Mouse (Mus musculus) CH12F3 (cell line): ENCODE results near the gene Ncaph.
"Not testable (repeated sequence)": the region's sequence is repeated elsewhere in the genome, so short reads cannot be mapped to it uniquely, and the experiment has no call there.

ENCODE experiments used
- in situ Hi-C: fragments of 300-500 bp; cut with MboI; formaldehyde crosslinking; loops from 2 replicates; pipeline ENCODE4 v1.14.3; 2020; ENCODE audit warnings: low sequenced_read_pairs

Ncaph gene

GRCm38 (mm10) chr2:127133621-127134461, at the start of gene Ncaph:
TSS of gene Ncaph (minus strand) at chr2:127133954.
- in situ Hi-C loops = no loop called here

- in situ Hi-C loops = no loop called here
Measured at GRCm38 (mm10) chr2:127182598-127183381, 49.0 kb upstream of the Ncaph start.

DNA sequence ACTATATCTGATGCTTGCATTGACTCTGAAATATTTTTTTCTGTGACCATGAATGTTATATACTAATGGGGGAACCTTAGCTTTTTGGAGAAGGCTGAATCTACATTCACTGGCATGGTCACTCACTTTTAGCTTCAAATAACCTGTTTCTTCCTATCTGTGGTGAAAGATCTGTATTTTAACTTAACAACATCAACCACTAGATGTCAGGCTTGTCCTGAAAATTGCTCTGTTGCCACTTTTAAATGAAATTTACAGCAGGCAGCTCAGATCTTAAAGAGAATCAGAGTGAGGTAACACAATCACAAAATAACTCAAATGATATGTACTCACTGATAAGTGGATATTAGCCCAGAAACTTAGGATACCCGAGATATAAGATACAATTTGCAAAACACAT, 32.5 kb upstream of the Ncaph start:
- in situ Hi-C loops = not testable (repeated sequence)

GRCm38 (mm10) chr2:127165675-127166074, 31.9 kb upstream of the Ncaph start:
- in situ Hi-C loops = no loop called here

DNA sequence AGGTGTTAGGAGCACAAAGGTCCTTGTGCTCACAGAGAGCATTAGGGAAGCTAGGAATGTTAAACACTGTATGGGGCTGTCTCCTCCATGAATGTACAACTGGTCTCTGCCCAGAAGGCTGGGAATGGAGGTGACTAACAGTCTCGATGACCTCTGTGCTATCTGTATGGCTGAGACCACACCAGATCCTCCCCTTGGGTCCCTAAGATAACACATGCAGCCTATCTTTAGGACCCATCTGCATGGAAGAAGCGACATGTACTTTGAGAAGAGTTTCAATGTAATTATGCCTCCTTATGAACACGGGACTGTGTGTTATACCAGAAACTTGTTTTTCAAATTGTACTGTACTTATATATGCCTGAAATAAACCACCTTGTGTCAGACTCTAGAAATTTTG, 11.9 kb upstream of the Ncaph start:
- in situ Hi-C loops = no loop called here

GRCm38 (mm10) chr2:127143158-127144063, 9.7 kb upstream of the Ncaph start, which contains the start of gene Itpripl1:
TSS of gene Itpripl1 (minus strand) at chr2:127143442.
- in situ Hi-C loops = no loop called here

- in situ Hi-C loops = no loop called here
Measured at GRCm38 (mm10) chr2:127142577-127143157, 8.9 kb upstream of the Ncaph start.

GRCm38 (mm10) chr2:127142031-127142430, 8.3 kb upstream of the Ncaph start:
- in situ Hi-C loops = no loop called here

GRCm38 (mm10) chr2:127140011-127140410, 6.3 kb upstream of the Ncaph start:
- in situ Hi-C loops = no loop called here

DNA sequence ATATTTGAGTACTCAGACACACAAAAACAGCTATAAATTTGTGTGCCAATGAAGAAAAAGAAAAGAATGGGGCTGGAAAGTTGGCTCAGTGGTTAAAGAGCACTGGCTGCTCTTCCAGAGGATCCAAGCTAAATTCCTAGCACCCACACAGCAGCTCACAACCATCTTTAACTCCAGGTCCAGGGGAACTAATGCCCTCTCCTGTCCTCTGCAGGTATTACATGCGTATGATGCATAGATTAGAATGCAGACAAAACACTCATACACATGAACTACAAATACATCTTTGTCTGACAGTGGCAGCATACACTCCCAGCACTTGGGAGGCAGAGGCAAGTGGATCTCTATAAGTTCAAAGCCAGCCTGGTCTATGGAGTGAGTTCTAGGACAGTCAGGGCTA, 5.9 kb upstream of the Ncaph start:
- in situ Hi-C loops = no loop called here

GRCm38 (mm10) chr2:127139094-127139493, 5.3 kb upstream of the Ncaph start:
- in situ Hi-C loops = no loop called here

GRCm38 (mm10) chr2:127138449-127138848, 4.7 kb upstream of the Ncaph start:
- in situ Hi-C loops = no loop called here

DNA sequence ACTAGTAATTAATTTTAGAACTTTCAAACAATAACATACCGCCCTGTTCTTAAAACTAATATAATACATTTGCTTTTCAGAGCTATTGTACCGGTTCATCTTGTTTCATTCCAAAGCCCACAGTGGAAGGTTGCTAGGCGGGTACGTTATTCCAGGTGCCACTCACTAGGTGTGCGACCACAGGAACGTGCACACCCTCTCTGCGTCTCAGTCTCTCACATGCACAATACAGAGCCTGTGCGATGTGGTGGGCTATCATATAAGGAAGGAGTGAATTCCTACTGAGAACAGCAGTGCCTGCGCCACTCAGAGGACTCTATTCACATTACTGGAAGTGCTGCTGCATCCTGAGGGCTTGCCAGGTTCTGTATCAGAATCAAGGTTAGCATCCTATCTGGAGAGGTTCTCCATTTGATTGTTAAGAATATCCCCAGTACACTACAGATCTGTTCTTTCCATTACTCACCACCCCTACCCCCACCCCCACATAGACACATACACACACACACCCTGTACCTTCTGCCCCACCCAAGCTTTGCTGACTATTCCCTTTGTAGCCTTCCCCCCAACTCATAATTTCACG, 4.2 kb upstream of the Ncaph start:
- in situ Hi-C loops = no loop called here

GRCm38 (mm10) chr2:127136979-127137378, 3.2 kb upstream of the Ncaph start:
- in situ Hi-C loops = no loop called here

DNA sequence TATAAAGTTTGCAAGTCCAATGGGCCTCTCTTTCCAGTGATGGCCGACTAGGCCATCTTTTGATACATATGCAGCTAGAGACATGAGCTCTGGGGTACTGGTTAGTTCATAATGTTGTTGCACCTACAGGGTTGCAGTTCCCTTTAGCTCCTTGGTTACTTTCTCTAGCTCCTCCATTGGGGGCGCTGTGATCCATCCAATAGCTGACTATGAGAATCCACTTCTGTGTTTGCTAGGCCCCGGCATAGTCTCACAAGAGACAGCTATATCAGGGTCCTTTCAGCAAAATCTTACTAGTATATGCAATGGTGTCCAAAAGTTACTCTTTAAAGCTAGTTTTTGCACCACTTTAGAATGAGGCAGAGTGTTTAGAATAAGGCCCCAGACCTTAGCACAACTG, 1.5 kb upstream of the Ncaph start:
- in situ Hi-C loops = not testable (repeated sequence)

- in situ Hi-C loops = no loop called here
Measured at GRCm38 (mm10) chr2:127131353-127131752, 2.4 kb downstream of the Ncaph start.

GRCm38 (mm10) chr2:127128926-127129325, 4.8 kb downstream of the Ncaph start:
- in situ Hi-C loops = no loop called here

DNA sequence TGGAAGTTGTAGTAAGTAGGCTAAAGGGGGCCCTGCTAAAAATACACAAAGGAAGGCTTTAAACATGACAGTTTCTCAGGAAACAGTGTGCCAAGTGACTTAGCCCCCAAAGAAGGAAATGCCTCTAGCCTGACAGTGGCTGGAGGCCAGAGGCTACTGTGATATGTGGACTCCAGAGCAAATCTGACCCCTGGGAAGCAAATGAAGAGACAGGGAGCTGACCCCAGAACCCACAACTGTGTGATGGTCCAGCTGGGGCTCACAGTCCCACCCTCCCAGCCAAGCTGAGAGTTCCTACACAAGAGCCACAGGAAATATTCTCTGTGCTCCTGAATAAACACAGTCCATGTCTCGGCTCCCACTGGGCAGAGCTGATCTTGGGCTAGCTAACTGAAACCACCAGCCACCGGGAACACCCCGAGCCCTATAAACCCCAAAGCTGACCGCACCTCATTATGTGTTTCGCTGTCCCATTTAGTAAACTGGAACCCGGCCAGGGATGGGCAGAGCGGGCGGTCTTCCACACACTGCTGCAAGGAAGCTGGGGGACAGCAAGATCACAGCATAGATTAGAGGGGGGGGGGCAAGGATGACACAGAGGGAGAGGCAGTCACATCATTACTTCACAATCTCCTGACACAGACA, 12.0 kb downstream of the Ncaph start:
- in situ Hi-C loops = no loop called here

- in situ Hi-C loops = no loop called here
Measured at GRCm38 (mm10) chr2:127108986-127109385, 24.8 kb downstream of the Ncaph start.

GRCm38 (mm10) chr2:127092000-127092399, 41.8 kb downstream of the Ncaph start:
- in situ Hi-C loops = no loop called here
